Mouse (Mus musculus): ENCODE measurements around the gene Vwa8.

- TF ChIP-seq CTCF (IDR thresholded peaks at IDR 0.05; ENCODE audit: control insufficient read depth, insufficient read depth, insufficient read length) (no peak), MYOG (IDR thresholded peaks at IDR 0.05; ENCODE audit: control insufficient read depth, extremely low read depth, insufficient read length) (no peak), MAX (IDR thresholded peaks at IDR 0.05) (no peak)
Observed at GRCm38 (mm10) chr14:79158219-79158521, 309.3 kb downstream of the Vwa8 start.
